Mouse (Mus musculus): ENCODE measurements at regions not wholly inside any gene's neighbourhood (a gene's known extent, or its start where the extent isn't known, plus 50 kb on each side); places are given as distances from the start of the nearest gene placed in this dataset.
A peak's percentile ranks its signal among the peaks of the same experiment; 100 is the strongest.

DNA sequence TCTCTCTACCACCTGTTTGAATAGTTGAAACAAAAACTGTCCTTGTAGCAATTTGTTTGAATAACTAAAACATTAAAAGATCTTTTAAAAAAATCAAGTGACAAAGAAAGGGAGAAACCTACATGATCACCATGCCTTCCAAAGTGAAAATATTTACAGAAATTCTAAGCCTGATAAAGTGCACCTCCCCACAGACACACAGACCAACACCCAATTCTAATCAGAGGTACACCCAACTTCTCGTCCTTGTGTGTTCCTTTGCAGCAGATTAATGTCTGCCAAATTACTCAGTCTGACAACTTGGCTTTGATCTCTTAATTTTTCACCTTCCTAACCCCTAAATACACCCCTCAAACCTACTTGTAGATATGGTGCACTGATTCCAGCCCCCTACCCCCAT, 719.1 kb downstream of the Epm2a start:
- DNase-seq: no peak

DNA sequence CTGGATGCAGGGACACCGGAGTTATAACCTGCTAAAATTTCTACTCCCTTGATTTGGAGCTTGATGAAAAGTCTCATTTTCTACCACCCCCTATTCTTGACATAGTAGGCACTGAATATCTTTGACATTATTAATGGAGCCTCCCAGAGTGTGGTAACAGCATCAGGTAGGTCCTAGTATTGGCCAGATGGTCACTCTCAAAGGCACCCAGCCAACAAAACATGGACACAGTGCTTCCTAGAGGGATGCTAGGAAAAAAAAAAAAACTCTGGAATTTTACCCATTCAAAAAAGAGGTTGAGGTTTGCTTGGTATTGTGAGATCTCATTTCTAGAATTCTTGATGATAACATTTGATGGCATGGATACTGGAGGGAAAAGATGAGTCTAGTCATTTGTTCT, 740.8 kb downstream of the Epm2a start:
- no peak for DNase-seq

DNA sequence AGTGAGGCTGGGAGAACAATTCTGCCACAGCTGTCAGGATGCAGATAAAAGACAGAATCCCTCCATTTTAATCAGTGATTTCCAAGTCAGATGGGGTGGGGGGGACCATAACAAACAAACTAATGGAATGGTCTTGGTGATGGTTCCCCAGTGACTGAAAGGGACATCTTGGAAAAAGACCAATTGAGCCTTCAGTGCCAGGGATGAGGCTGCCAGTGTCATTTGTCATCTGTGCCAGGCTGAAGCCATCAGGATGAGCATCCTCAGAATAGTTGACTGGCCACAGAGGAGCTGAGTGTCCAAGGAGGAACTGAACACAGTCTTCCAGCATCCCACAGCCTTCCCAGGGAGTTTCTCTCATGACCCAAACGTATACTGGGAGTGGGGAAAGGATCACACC, 749.3 kb downstream of the Epm2a start:
- no peak for DNase-seq

DNA sequence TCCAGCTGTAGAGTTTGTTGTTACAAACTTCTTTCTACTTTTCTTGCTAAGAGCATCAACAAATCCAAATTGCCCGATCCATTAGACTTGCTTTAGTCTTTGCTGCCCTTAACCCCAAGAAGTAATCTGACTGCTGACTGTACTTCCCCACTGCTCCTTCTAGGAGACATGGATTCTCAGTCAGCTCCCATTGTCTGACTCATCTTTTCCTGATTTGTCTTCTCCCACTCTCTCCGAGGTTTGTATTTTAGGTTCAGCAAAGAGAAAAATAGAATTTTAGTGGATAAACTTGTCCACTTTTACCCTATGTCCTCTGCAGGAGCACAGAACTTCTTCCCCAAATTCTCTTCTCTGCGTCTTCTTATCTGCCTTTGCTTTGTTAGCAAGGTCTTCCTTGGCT, 753.5 kb downstream of the Epm2a start:
- DNase-seq: no peak

DNA sequence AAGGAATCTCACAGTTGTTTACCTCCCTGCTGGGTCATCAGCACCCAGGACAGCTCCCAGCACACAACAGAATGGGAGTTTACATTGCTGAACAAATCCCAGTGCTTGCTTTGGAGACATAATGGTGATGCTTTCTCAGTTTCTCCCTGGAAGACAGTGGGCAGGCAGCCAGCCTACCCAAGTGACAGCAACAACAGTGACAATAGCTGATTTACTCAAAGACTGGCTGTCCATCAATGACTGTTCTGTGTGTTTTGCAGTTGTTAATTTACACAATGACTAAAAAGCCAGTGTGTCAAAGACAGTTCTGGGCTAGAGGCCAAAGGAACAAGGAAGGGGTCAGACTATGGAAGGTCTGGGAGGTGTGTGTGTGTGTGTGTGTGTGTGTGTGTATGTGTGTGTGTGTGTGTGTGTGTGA, 762.2 kb downstream of the Utrn start:
- DNase-seq: peak; percentile 13 to 35

DNA sequence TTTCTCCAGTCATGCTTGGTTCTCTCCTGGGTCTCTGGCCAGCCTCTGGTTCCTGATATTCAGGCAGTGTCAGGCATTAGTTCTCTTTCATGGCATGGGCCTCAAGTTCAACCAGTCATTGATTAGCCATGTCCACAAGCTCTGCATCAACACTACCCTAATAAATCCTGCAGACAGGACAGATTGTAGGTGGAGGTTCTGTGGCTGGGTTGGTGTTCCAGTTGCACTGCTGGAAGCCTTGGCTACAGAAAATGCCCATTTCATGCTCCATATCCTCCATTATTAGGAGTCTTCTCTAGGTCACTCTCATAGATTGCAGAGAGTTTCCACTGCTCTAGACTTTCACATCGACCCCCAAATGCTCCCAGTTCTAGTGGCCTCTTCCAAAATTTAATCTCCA, 757.4 kb downstream of the Utrn start:
- DNase-seq: no peak

DNA sequence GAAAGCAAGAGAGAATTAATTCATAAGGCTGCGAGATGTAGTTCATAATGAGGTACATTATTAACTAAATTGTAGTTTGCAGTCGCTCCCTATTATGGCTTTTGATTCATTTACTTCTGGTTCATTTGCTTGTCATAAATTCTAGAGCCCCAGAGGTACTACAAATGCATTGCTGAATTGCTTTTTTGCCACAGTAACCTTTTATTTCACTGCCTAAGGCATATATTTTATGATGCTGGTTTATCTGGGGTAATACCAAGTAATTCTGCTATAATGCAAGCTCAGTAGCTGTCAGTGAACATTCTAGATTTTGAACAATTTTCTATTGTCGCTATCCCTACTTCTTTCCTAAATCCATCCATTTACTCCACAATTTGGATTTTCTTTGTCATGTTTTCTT, 753.4 kb downstream of the Utrn start:
- DNase-seq: no peak

DNA sequence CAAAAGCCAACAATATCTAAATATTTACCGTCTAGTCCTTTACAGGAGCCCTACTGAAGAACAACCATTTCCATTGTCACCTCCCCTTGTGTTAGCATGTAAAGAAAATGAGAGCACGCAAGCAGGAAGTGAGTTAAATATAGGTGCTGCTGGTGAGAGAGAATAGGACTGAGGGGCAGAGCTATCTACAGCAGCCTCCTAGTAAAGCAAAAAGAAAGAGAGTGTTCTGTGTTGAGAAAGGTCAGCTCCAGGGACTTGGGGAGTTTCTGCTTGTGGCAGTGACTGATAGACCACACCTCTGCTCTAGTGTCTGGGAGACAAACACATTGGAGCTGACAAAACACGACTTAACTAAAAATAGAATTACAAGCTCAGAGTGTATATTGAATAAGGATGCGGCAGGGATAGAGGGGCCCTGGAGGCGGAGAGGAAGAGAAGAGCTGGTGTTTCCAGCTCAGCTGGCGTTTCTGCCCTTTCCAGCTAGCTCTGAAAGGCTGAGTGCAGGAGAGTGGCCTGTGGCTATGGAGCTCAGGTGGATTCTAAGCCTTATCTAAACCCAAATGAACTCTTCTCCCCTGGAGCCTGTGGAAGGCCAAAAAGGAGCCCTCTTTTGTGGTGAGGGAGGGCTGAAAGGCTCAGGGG, 752.4 kb downstream of the Utrn start:
- no peak for DNase-seq

DNA sequence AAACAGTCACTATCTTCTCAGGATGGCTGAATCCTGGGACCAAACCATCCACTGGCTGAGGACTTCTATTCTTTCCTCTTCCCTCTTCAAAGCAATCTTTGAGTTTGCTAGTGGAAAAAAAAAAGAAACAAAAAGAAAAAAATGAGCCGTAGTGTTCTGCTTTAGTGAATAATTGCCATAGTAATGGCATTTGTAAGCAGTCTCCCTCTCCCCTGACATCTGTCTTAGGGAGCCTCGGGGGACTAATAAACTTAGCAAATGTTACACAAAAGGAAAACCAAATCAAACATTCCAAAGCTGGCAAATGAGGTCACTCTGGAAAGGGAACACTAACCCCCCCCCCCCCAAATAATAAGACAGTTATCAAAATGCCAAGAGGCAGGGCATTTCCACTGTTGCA, 744.9 kb downstream of the Utrn start:
- no peak for DNase-seq

DNA sequence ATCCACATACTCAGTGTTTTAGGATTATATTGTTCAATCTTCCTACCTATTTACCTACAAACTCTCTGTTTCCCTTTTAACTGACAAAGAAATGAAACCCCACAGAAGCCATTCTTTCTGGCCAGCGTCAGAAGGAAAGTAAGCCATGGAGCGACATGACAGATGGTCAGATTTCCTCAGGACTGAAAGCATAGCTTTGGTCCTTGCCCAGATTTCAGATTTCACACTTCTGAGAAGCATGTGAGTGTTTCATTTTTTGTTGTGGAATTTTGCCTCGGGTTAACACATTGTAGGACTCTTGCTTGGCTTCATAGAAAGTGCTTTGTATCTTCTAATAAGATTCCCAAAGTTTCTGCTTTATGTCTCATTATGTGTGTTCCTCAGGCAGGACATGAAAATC, 739.7 kb downstream of the Utrn start:
- no peak for DNase-seq

DNA sequence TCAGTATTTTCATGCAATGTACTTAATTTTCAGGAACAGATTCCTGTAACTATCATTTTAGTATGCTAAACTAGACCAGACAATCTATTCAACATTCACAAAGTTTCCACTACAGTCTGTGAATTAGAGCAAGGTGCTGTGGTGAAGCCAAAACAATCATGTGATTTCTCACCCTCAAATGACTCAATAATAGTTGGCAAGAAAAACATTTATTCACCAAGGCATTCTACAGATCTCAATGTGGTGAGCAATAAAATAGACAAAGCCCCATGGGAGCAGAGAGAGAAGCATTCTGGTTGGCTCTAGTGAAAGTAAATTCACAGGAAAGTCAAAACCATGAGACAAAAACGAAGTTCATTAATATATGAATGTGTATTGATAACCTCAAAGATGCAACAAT, 724.5 kb downstream of the Utrn start:
- DNase-seq: no peak

DNA sequence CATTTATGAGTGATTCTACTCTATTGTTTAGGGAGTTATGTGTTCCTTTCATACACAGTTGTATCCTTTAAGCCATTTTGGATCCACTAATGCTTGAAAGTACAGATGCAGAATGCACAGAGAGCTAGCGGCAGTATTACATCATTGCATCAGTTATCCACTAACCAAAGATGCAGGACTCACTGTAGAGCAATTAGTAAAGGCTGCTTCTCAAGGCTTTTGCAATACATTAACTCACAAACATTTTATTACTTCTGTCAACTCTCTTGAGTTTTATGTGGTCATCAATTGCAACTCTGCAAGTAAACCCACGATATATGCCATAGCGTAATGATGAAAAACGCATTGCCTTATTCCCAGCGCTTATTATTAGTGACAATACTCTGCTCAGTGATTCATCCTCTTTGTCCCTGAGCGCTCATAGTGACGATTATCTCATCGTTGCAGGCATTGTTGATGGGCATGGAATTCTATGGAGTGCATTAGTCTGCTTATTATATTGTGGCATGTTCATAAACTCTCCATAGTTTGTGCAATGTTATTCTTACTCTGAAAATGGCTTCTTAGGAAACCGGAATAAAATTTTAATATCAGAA, 722.1 kb downstream of the Utrn start:
- DNase-seq: no peak

DNA sequence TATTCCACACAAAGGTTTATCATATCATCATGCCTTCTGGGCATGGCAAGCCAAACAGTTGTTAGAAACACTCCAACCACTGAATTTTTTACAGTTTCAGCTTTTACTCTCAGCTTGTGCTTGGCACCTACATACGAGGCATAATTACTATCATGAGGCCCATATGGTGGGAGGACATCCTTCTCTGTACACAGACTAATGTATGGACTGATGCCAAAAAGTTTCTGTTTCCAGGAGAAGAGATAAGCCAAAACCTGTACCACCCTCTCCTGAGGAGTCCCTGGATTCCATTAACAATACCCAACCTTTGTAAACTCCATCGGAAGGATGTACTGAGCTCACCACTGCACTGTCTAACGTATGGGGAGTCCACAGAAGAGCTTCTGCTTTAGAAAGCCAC, 698.9 kb downstream of the Utrn start:
- no peak for DNase-seq

DNA sequence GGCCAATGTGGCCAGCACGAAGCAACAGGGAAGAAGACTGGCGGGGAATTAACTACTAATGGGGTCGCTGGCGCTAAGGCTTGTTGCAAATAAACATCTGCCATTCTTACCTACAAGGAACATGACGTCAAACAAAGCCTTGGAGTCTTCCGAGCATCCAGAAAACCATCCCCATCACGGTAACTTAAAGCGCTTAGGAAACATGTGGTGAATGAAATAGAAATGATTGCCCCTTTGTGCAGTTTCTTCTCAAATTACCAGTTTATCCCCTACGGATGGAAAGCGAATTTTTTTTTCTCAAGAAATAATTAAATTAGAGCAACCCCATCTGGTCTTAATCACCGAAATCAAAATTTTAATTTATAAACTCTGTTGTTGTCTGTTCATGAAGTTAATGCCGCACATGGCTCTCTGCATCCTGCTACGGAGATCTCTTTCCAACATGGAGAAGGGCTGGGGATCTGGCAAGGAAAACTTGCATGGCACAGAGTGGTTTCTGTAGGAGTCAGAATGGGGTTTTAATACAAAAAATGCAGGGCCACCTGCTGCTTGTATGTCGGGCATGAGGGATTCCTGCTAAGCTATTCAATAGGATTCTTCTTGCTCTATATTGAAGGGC, 694.9 kb downstream of the Utrn start:
- DNase-seq: no peak

DNA sequence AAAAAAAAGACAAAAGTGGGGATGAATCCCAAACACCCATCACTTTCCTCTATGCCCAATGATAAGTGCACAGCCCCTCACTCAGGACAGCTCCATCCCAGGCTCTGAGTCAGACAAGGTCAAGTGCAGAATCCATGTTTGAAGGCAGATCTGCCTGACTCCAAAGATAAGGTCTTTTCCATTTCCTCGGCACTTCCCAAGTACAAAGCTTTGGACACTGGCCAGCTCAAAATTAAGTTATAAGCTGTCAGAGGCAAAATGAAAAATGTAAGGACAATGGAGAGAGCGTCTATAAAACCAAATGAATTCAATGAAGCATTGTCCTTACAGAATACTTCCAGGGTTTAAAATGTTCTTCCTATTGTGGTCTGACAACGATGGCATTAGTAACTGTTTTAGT, 694.0 kb downstream of the Utrn start:
- DNase-seq: no peak

DNA sequence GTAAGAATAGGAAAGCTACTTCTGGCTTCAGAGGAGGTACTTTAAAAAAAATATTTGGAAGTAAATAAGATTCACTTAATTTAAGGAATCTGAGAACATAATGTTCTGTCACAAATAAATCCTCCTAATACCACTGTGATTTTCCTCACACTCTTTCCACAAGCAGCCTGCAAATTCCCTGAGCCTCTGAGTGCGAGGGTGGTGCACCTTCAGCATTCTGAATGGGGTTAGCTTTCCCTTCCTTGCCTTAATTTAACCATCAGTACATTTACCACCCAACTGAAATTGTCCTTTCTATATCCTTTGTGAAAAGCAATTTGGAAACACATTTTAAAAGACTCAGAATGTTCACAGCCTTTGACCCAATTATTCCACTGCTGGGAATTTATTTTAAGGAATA, 691.7 kb downstream of the Utrn start:
- DNase-seq: no peak

DNA sequence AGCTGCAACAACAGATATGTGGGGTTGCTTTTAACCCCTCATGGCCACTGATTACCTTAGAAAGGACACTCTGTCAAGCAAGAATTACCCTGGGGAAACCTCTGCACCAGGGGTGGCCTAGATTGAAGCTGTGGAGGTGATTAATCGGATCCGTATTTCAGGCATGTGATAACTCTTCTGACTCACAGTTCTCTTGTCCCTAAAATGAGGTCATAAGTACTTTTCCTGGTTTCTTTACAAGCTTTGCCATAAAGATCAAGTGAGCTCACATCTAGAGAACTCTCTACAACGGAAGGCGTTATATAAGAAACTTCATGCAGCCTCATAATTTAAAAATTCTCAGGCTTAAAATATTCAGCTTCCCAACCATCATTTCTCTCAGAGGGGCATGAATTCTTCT, 688.2 kb downstream of the Utrn start:
- no peak for DNase-seq

DNA sequence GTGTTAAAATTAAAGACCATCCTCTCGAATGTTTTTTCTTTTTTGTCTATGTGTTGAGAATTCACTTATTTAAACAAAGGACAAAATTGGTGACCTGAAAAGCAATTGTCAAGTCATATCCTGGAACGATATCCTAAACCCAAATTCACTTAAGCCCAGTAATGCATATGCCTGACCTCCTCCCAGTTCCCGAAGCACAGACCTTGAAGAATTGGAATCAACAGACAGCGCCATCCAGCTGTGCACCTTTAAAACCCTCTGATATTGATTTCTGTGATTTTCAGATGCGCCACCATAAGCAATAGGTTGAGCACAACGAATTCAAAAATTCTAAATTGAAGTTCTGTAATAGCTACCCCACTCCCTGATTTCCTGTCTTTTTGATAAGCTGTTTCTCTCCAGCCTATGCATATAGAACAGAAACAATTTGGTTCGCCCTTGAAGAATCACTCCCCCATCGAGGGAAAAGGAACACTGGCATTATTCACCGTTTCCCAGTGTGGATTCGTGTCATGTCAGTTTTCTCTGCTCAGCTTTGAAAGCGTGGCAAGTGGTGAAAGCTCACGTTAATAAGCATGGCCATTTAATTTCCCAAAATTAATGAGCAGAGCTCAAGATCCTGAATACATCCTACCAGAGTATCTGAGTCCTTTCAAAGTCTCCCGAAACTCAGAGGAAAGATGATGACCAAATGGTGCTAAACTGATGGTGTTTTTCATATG, 682.1 kb downstream of the Utrn start:
- DNase-seq: no peak

DNA sequence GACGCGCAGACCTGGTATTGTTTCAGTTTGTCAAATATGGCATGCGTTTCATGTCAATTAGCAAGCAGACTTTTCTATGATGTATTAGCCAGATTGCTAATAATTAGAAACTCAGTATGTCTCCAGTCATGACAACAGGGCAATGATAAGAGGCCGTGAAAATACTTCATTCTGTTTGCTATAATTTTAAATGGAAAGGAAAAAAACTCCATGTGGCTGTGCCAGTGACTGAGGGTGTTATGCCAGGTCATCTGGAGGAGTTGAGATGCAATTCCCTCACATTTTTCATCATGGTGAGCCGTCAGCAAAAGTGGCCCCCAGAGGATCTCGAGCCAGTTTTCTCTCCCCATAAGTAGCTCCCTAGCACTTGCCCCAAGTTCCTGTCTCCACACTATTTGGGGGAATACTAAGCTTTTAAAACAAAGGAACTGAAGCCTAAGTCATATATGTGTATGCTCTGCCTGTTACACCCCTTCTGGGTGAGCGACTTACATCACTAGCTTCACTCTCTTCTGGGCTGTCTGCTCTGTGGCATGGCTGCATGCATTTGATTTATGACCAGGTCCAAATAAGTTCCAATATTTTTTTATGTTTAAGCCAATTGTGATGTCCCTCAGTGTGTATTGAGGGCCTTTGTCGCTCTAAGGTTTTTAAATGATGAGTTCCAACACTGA, 681.4 kb downstream of the Utrn start:
- no peak for DNase-seq

DNA sequence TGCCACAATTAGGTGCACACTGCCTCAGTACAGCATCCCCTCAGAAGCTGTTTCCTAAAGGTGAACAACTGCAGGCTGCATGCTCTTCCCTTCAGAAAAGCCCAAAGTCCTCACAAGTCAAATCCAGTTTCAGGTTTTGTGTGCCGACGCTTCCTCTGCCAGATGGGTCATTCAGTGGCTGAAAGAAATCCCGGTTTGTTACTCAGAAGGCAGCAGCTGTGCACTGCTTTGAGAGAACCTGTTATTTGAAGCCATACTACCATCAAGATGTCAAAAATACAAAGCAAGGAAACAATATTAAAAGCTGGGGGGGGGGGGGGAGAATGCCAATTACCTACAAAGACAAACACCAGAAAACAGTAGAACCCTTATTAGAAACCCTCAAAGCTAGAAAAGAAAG, 678.7 kb downstream of the Utrn start:
- DNase-seq: no peak

DNA sequence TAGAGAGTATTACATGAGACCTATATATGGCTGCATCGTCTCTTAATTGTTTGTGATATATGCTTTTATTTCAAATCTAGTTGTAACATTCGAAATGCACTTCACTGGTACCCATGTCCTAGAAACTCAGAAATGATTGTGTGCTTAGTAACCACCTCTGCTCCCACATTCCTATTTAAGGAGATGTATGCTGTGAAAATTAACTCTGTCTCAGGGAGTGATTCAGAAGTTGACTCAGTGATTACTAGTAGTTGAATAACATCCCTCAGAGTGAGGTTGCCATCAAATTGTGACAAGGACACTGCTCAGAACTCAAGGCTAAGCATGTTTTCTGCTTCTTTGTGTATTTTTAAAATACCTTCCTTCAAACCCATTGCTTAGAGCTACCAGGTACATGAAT, 661.9 kb downstream of the Utrn start:
- DNase-seq: no peak

DNA sequence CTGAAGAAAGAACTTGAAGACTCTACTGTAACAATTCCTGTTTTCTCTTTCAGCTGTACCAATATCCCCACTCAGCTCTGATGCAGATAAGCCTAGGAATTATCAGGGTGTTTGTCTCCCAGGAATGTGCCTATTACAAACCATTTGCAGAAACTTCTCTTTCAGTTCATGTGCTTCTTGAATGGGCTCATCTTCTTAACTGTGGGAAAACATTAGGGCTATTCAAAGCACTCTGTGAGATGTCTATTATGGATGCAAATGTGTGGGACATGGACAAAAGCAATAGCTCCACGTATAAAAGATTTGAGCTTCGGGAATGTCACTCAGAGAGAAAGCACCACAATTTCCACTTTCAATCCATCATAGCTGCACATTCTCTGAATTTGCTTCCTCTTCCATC, 659.0 kb downstream of the Utrn start:
- no peak for DNase-seq

DNA sequence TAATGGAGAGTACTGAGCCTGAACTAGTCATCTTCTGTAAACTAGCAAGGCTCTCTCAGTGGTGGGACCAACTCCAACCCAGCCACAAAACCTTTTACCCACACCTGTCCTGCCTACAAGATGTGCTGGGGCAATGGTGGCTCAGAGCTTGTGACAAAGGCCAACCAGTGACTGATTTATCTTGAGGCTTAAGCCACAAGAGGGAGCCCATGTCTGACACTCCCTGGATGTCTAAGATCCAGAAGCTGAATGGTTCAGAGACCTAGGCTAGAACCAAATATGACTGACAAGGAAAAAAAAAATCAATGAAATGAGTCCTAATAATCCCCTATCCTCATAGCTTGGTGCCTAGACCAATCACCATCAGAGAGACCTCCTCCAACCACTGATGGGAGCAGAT, 650.3 kb downstream of the Utrn start:
- no peak for DNase-seq

Data from layer of hippocampus, postnatal 36 days (tissue).